Mouse (Mus musculus) E14TG2a.4 (cell line): Measurements from ENCODE around the gene Pom121.

Source experiments
- H3K27me3 ChIP-seq: 2 replicates; pipeline ENCODE4 v1.6.1; 2014; ENCODE audit warnings: low read length, control low read depth; ENCODE audit not compliant: insufficient read depth
- H3K36me3 ChIP-seq: 2 replicates; pipeline ENCODE4 v1.6.1; 2014; ENCODE audit warnings: low read length, control low read depth; ENCODE audit not compliant: insufficient read depth
- H3K4me1 ChIP-seq: replicated peaks from 2 replicates; pipeline ENCODE4 v1.6.1; 2014; ENCODE audit warnings: low read depth, low read length, control low read depth
- H3K4me3 ChIP-seq: replicated peaks from 2 replicates; pipeline ENCODE4 v1.5.1; 2014; ENCODE audit warnings: mild to moderate bottlenecking, low read length
- H3K9me3 ChIP-seq: 2 replicates; pipeline ENCODE4 v1.6.1; 2014; ENCODE audit warnings: low read length, control low read depth
- CTCF ChIP-seq: conservative IDR thresholded peaks from 2 replicates; pipeline ENCODE4 v1.5.1; 2014; ENCODE audit warnings: low read length
- NANOG ChIP-seq: IDR thresholded peaks from 2 replicates; pipeline ENCODE4 v1.6.1; 2014; ENCODE audit warnings: borderline replicate concordance, low read length, mixed read lengths
- POU5F1 ChIP-seq: IDR thresholded peaks from 2 replicates; pipeline ENCODE4 v1.6.1; 2014; ENCODE audit warnings: low read length, borderline replicate concordance

Gene Pom121

GRCm38 (mm10) chr5:135405437-135405836 is 11.1 kb upstream of the Pom121 start:
- TF ChIP-seq POU5F1: no peak
- TF ChIP-seq CTCF: no peak
- no peak for TF ChIP-seq NANOG
- Histone ChIP-seq H3K36me3 (peaks cover 13% of the 10 kb centered on the region), H3K4me1 (peaks cover 4% of the 10 kb centered on the region; the same call in 1 of the 2 replicates), H3K9me3 (peaks cover 3% of the 10 kb centered on the region; the same call in 1 of the 2 replicates), H3K4me3 (no peak overlapping the region), H3K27me3 (peaks cover 52% of the 10 kb centered on the region)

DNA sequence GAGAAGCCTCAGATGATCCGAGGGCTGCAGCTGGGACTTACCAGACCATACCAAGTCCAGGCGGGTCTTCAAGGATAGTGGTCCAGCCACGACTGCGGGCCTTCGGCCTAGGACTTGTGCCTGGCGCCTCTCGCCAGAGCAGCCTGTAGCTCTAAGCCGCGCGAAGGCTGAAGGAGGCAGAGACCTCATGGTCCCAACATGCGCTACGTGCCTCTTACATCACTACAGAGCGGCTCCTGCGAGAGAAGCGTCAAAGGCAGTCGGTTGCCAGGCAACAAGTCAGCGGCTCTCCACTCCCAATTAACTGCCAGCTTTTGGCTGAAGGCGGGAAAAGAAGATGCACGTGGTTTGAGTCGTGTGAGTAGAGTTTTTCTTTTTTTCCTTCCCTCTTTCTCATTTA is 10.3 kb upstream of the Pom121 start:
- Histone ChIP-seq H3K9me3 (peaks cover 3% of the 10 kb centered on the region; the same call in 1 of the 2 replicates), H3K4me3 (peak overlapping the region; percentile 48), H3K36me3 (peaks cover 5% of the 10 kb centered on the region), H3K27me3 (peaks cover 52% of the 10 kb centered on the region), H3K4me1 (peaks cover 4% of the 10 kb centered on the region; the same call in 1 of the 2 replicates)
- TF ChIP-seq NANOG (no peak), POU5F1 (no peak), CTCF (no peak)

GRCm38 (mm10) chr5:135400244-135400643 is 5.9 kb upstream of the Pom121 start:
- no peaks in the 10 kb centered on the region for H3K36me3 ChIP-seq
- TF ChIP-seq CTCF (peak; percentile 95), NANOG (no peak), POU5F1 (no peak)
- peaks cover 9% of the 10 kb centered on the region for H3K4me1 ChIP-seq
- H3K27me3 ChIP-seq: peaks cover 31% of the 10 kb centered on the region
- no peak overlapping the region for H3K4me3 ChIP-seq
- H3K9me3 ChIP-seq: peaks cover 3% of the 10 kb centered on the region; the same call in 1 of the 2 replicates

DNA sequence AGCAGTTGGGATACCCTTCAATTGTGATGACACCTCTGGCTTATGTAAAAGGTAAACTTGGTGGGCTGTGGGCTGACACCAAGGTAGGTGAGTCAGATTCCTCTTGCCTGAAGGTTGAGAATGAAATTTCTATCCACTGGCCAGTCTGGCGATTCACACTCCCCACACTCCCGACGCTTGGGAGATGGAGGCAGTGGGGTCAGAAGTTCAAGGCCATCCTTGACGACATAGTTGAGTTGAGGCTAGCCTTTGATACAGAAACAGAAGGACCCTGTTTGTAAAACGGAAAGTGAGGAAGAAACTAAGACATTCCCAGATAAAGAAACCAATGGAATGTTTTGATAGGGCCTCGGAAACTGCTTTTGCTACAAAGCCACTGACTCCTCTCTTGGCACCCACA is 5.0 kb upstream of the Pom121 start:
- peaks cover 26% of the 10 kb centered on the region for H3K27me3 ChIP-seq
- H3K4me1 ChIP-seq: peaks cover 12% of the 10 kb centered on the region
- no peaks in the 10 kb centered on the region for H3K36me3 ChIP-seq
- TF ChIP-seq CTCF (no peak), NANOG (no peak), POU5F1 (no peak)
- H3K9me3 ChIP-seq: peaks cover 3% of the 10 kb centered on the region; the same call in 1 of the 2 replicates
- H3K4me3 ChIP-seq: no peak overlapping the region

DNA sequence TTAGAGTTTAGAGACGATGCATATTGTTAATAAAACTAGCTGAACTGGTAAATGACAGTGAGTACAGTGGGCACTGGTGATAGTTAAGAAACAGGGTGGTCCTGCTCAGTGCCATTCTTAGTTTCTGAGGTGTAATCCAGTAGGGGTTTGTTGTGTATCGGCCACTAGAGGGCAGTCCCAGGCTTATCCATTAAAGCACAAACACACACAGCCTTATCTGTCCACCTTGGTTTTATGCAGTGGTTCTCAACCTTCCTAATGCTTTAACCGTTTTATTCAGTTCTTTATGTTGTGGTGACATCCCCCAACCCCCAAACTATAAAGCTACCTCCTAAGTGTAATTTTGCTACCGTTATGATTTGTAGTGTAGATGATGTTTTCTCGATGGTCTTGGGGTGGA is 1.5 kb upstream of the Pom121 start:
- Histone ChIP-seq H3K4me1 (peaks cover 20% of the 10 kb centered on the region), H3K9me3 (no peaks in the 10 kb centered on the region), H3K36me3 (peaks cover 19% of the 10 kb centered on the region), H3K4me3 (no peak overlapping the region), H3K27me3 (peaks cover 13% of the 10 kb centered on the region)
- TF ChIP-seq POU5F1: no peak
- TF ChIP-seq CTCF: peak; percentile 72

DNA sequence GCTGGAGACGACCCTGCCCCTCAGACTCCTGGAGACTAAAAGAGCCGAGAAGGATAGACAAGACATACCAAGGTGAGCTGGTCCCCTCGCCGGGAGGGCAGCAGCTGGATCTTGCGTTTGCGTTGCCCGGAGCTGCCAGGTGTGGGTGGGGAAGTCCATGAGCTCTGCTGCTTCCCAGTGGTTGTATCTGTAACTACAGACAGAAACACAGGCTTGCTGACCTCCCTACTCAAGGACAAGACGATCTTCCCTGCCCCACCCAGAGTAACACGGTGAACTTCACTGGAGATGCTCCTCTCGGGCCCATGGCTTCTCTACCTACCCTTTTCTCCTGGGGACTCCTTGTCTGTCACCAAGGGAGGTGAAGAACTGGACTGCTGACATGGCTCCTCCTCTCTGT is 10.6 kb downstream of the Pom121 start:
- Histone ChIP-seq H3K36me3 (peaks cover 98% of the 10 kb centered on the region), H3K4me1 (peaks cover 28% of the 10 kb centered on the region), H3K27me3 (no peaks in the 10 kb centered on the region), H3K4me3 (no peak overlapping the region), H3K9me3 (no peaks in the 10 kb centered on the region)
- TF ChIP-seq NANOG (no peak), CTCF (no peak), POU5F1 (no peak)

DNA sequence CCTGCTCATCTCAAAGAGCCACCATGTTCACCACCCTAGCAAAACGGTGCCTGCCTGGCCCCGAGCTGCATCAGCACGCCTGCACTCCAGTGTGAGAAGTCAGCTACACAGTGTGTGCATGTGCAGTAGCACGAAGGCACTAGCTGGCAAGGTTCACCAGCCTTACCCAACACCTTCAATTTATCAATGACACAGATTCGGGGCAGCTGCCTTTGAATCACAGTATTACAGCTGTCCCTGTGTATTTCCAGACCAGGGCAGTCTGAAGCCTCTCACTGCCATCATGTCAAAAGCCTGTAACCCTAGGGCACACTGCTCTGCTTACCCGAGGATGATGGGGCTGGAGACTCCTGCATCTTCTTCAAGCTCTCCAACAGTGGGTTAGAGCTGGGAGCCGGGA is 11.6 kb downstream of the Pom121 start:
- Histone ChIP-seq H3K4me1 (peaks cover 28% of the 10 kb centered on the region), H3K36me3 (peaks cover 98% of the 10 kb centered on the region), H3K4me3 (no peak overlapping the region), H3K27me3 (no peaks in the 10 kb centered on the region), H3K9me3 (no peaks in the 10 kb centered on the region)
- TF ChIP-seq NANOG (no peak), CTCF (no peak), POU5F1 (no peak)

- peaks cover 28% of the 10 kb centered on the region for H3K4me1 ChIP-seq
- H3K27me3 ChIP-seq: no peaks in the 10 kb centered on the region
- H3K36me3 ChIP-seq: peaks cover 98% of the 10 kb centered on the region
- no peaks in the 10 kb centered on the region for H3K9me3 ChIP-seq
- H3K4me3 ChIP-seq: no peak overlapping the region
- TF ChIP-seq NANOG: no peak
- no peak for TF ChIP-seq POU5F1
- TF ChIP-seq CTCF: no peak
Measured at GRCm38 (mm10) chr5:135381356-135381925, 12.9 kb downstream of the Pom121 start.

DNA sequence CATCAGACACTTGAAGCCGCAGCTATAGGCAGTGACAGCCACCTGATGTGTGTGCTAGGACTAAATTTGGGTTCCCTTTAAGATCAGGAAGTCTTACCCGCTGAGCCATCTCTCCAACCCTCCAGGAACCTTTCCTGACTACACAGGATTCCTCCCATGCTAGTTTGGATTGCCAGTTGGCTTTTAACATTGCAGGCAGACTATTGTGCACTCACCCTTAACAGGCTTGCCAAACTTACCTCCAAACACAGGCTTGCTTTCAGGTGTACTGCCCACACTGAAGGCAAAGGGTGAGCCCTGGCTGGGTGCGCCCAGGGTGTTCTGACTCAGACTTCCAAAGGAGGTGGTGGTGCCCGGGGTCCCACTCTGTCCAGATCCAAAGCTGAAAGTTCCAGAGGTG is 13.7 kb downstream of the Pom121 start:
- no peak overlapping the region for H3K4me3 ChIP-seq
- H3K27me3 ChIP-seq: no peaks in the 10 kb centered on the region
- no peaks in the 10 kb centered on the region for H3K9me3 ChIP-seq
- no peak for TF ChIP-seq NANOG
- no peak for TF ChIP-seq POU5F1
- TF ChIP-seq CTCF: no peak
- peaks cover 28% of the 10 kb centered on the region for H3K4me1 ChIP-seq
- peaks cover 100% of the 10 kb centered on the region for H3K36me3 ChIP-seq
